Mouse (Mus musculus): ENCODE measurements around the gene Ccnk. TPM values are rescaled to one million over a fixed set of nuclear protein-coding genes. Genes with fewer than 3 reads are reported as not detected.

Ccnk gene
- polyA plus RNA-seq, 1 experiment from 2014 or later, result 6.0 TPM

- Histone ChIP-seq H3K9me3 (ENCODE audit: control insufficient read depth, low read length) (no peaks in the 10 kb centered on the region), H3K27me3 (ENCODE audit: control insufficient read depth, insufficient read depth, low read length) (no peaks in the 10 kb centered on the region), H3K9ac (ENCODE audit: low read length) (no peak overlapping the region), H3K4me3 (ENCODE audit: low read depth, low read length) (no peak overlapping the region), H3K27ac (ENCODE audit: low read depth, low read length) (peak overlapping the region; percentile 96), H3K36me3 (ENCODE audit: control insufficient read depth, insufficient read depth, low read length) (no peaks in the 10 kb centered on the region), H3K4me2 (ENCODE audit: low read depth) (no peak overlapping the region), H3K4me1 (ENCODE audit: control insufficient read depth, insufficient read depth, low read length) (peaks cover 95% of the 10 kb centered on the region)
- DNase-seq (ENCODE audit: low spot score), result no peak
- WGBS, result 48% methylated on average over 17 of the region's 20 CpGs
- ATAC-seq (ENCODE audit: insufficient read depth, low FRiP score, low TSS enrichment), result no peak
These were observed 62.9 kb downstream of the Ccnk start for GRCm38 (mm10) chr12:108242243-108242745.

- no peak for ATAC-seq (ENCODE audit: insufficient read depth, low FRiP score, low TSS enrichment)
- no peaks in the 10 kb centered on the region for H3K27me3 ChIP-seq (ENCODE audit: control insufficient read depth, insufficient read depth, low read length)
- no peaks in the 10 kb centered on the region for H3K36me3 ChIP-seq (ENCODE audit: control insufficient read depth, insufficient read depth, low read length)
- no peaks in the 10 kb centered on the region for H3K9me3 ChIP-seq (ENCODE audit: control insufficient read depth, low read length)
- no peak overlapping the region for H3K9ac ChIP-seq (ENCODE audit: low read length)
- H3K4me3 ChIP-seq (ENCODE audit: low read depth, low read length), result no peak overlapping the region
- H3K27ac ChIP-seq (ENCODE audit: low read depth, low read length), result peak overlapping the region; percentile 17
- 9% methylated on average over 8 of the region's 8 CpGs for WGBS
- DNase-seq (ENCODE audit: low spot score), result no peak
- H3K4me1 ChIP-seq (ENCODE audit: control insufficient read depth, insufficient read depth, low read length), result peaks cover 77% of the 10 kb centered on the region
- no peak overlapping the region; the same call in 1 of the 2 replicates for H3K4me2 ChIP-seq (ENCODE audit: low read depth)
These were observed 65.4 kb downstream of the Ccnk start for GRCm38 (mm10) chr12:108244778-108245177.

- no peak overlapping the region for H3K4me2 ChIP-seq (ENCODE audit: low read depth)
- DNase-seq (ENCODE audit: low spot score) (no peak), ATAC-seq (ENCODE audit: insufficient read depth, low FRiP score, low TSS enrichment) (no peak)
- no peaks in the 10 kb centered on the region for H3K36me3 ChIP-seq (ENCODE audit: control insufficient read depth, insufficient read depth, low read length)
- H3K4me3 ChIP-seq (ENCODE audit: low read depth, low read length), result no peak overlapping the region
- 39% methylated on average over 9 of the region's 9 CpGs for WGBS
- H3K4me1 ChIP-seq (ENCODE audit: control insufficient read depth, insufficient read depth, low read length), result peaks cover 69% of the 10 kb centered on the region
- peak overlapping the region; percentile 17; the same call in 1 of the 2 replicates for H3K27ac ChIP-seq (ENCODE audit: low read depth, low read length)
- no peaks in the 10 kb centered on the region for H3K9me3 ChIP-seq (ENCODE audit: control insufficient read depth, low read length)
- H3K9ac ChIP-seq (ENCODE audit: low read length), result no peak overlapping the region
- H3K27me3 ChIP-seq (ENCODE audit: control insufficient read depth, insufficient read depth, low read length), result no peaks in the 10 kb centered on the region
These were observed 66.2 kb downstream of the Ccnk start for GRCm38 (mm10) chr12:108245579-108245978.

GRCm38 (mm10) chr12:108246759-108247500, 67.6 kb downstream of the Ccnk start:
- ATAC-seq (ENCODE audit: insufficient read depth, low FRiP score, low TSS enrichment), result no peak
- Histone ChIP-seq H3K4me2 (ENCODE audit: low read depth) (no peak overlapping the region), H3K36me3 (ENCODE audit: control insufficient read depth, insufficient read depth, low read length) (no peaks in the 10 kb centered on the region), H3K27ac (ENCODE audit: low read depth, low read length) (0 out of 2 replicates have a peak overlapping the region, but pooled peaks have one; percentile 8), H3K9me3 (ENCODE audit: control insufficient read depth, low read length) (no peaks in the 10 kb centered on the region), H3K27me3 (ENCODE audit: control insufficient read depth, insufficient read depth, low read length) (no peaks in the 10 kb centered on the region), H3K9ac (ENCODE audit: low read length) (no peak overlapping the region), H3K4me3 (ENCODE audit: low read depth, low read length) (no peak overlapping the region), H3K4me1 (ENCODE audit: control insufficient read depth, insufficient read depth, low read length) (peaks cover 57% of the 10 kb centered on the region)
- DNase-seq (ENCODE audit: low spot score), result no peak
- 80% methylated on average over 10 of the region's 10 CpGs for WGBS

GRCm38 (mm10) chr12:108249019-108249418, 69.6 kb downstream of the Ccnk start:
- H3K4me2 ChIP-seq (ENCODE audit: low read depth), result no peak overlapping the region
- no peaks in the 10 kb centered on the region for H3K36me3 ChIP-seq (ENCODE audit: control insufficient read depth, insufficient read depth, low read length)
- H3K9me3 ChIP-seq (ENCODE audit: control insufficient read depth, low read length), result no peaks in the 10 kb centered on the region
- H3K27me3 ChIP-seq (ENCODE audit: control insufficient read depth, insufficient read depth, low read length), result no peaks in the 10 kb centered on the region
- H3K4me1 ChIP-seq (ENCODE audit: control insufficient read depth, insufficient read depth, low read length), result peaks cover 54% of the 10 kb centered on the region
- WGBS, result 96% methylated on average over 8 of the region's 8 CpGs
- no peak overlapping the region for H3K27ac ChIP-seq (ENCODE audit: low read depth, low read length)
- no peak overlapping the region for H3K9ac ChIP-seq (ENCODE audit: low read length)
- DNase-seq (ENCODE audit: low spot score) (no peak), ATAC-seq (ENCODE audit: insufficient read depth, low FRiP score, low TSS enrichment) (no peak)
- H3K4me3 ChIP-seq (ENCODE audit: low read depth, low read length), result no peak overlapping the region

- Histone ChIP-seq H3K4me3 (ENCODE audit: low read depth, low read length) (no peak overlapping the region), H3K9me3 (ENCODE audit: control insufficient read depth, low read length) (no peaks in the 10 kb centered on the region), H3K27me3 (ENCODE audit: control insufficient read depth, insufficient read depth, low read length) (no peaks in the 10 kb centered on the region), H3K36me3 (ENCODE audit: control insufficient read depth, insufficient read depth, low read length) (no peaks in the 10 kb centered on the region), H3K9ac (ENCODE audit: low read length) (no peak overlapping the region), H3K4me1 (ENCODE audit: control insufficient read depth, insufficient read depth, low read length) (peaks cover 49% of the 10 kb centered on the region), H3K4me2 (ENCODE audit: low read depth) (no peak overlapping the region), H3K27ac (ENCODE audit: low read depth, low read length) (no peak overlapping the region)
- DNase-seq (ENCODE audit: low spot score), result no peak
- WGBS, result 86% methylated on average over 10 of the region's 10 CpGs
- no peak for ATAC-seq (ENCODE audit: insufficient read depth, low FRiP score, low TSS enrichment)
These were observed 70.1 kb downstream of the Ccnk start for GRCm38 (mm10) chr12:108249522-108249921.

GRCm38 (mm10) chr12:108251034-108251792, 71.8 kb downstream of the Ccnk start:
- Histone ChIP-seq H3K9me3 (ENCODE audit: control insufficient read depth, low read length) (no peaks in the 10 kb centered on the region), H3K36me3 (ENCODE audit: control insufficient read depth, insufficient read depth, low read length) (no peaks in the 10 kb centered on the region), H3K9ac (ENCODE audit: low read length) (no peak overlapping the region), H3K27ac (ENCODE audit: low read depth, low read length) (no peak overlapping the region), H3K4me3 (ENCODE audit: low read depth, low read length) (no peak overlapping the region), H3K4me2 (ENCODE audit: low read depth) (no peak overlapping the region), H3K27me3 (ENCODE audit: control insufficient read depth, insufficient read depth, low read length) (no peaks in the 10 kb centered on the region), H3K4me1 (ENCODE audit: control insufficient read depth, insufficient read depth, low read length) (peaks cover 42% of the 10 kb centered on the region)
- ATAC-seq (ENCODE audit: insufficient read depth, low FRiP score, low TSS enrichment), result no peak
- WGBS, result 85% methylated on average over 31 of the region's 31 CpGs
- no peak for DNase-seq (ENCODE audit: low spot score)

GRCm38 (mm10) chr12:108251825-108252542, 72.6 kb downstream of the Ccnk start:
- Histone ChIP-seq H3K36me3 (ENCODE audit: control insufficient read depth, insufficient read depth, low read length) (no peaks in the 10 kb centered on the region), H3K27ac (ENCODE audit: low read depth, low read length) (no peak overlapping the region), H3K4me3 (ENCODE audit: low read depth, low read length) (no peak overlapping the region), H3K9me3 (ENCODE audit: control insufficient read depth, low read length) (no peaks in the 10 kb centered on the region), H3K9ac (ENCODE audit: low read length) (no peak overlapping the region), H3K4me2 (ENCODE audit: low read depth) (no peak overlapping the region), H3K4me1 (ENCODE audit: control insufficient read depth, insufficient read depth, low read length) (peaks cover 43% of the 10 kb centered on the region), H3K27me3 (ENCODE audit: control insufficient read depth, insufficient read depth, low read length) (no peaks in the 10 kb centered on the region)
- no peak for ATAC-seq (ENCODE audit: insufficient read depth, low FRiP score, low TSS enrichment)
- 76% methylated on average over 15 of the region's 15 CpGs for WGBS
- DNase-seq (ENCODE audit: low spot score), result no peak
